Mouse (Mus musculus) MEL (cell line): ENCODE measurements around the gene 4933416C03Rik.

Source experiments
- CTCF ChIP-seq, 3 experiments: IDR thresholded peaks in 2 of 3; conservative IDR thresholded peaks in 1 of 3; 2 replicates each; pipeline ENCODE4 v1.5.1; 2011 to 2012; ENCODE audit warnings: low read length in 3 of 3, low read depth in 2 of 3, mild to moderate bottlenecking in 2 of 3, improper control_type of control experiment in 1 of 3, inconsistent platforms in 1 of 3, mixed read lengths in 1 of 3, moderate library complexity in 1 of 3; ENCODE audit not compliant: control insufficient read depth in 1 of 3, insufficient read depth in 1 of 3, poor library complexity in 1 of 3, severe bottlenecking in 1 of 3
- GABPA ChIP-seq: IDR thresholded peaks from 2 replicates; pipeline ENCODE4 v1.6.1; 2012; ENCODE audit warnings: low read depth, mild to moderate bottlenecking, inconsistent platforms, low read length, improper control_type of control experiment, moderate library complexity
- GATA1 ChIP-seq: IDR thresholded peaks from 2 replicates; pipeline ENCODE4 v1.6.1; 2011; ENCODE audit warnings: low read depth, low read length, improper control_type of control experiment
- HCFC1 ChIP-seq: IDR thresholded peaks from 2 replicates; pipeline ENCODE4 v1.6.1; 2012; ENCODE audit warnings: low read depth, mild to moderate bottlenecking, inconsistent platforms, low read length, improper control_type of control experiment, moderate library complexity
- MAFK ChIP-seq: IDR thresholded peaks from 2 replicates; pipeline ENCODE4 v1.6.1; 2011; ENCODE audit warnings: low read depth, mild to moderate bottlenecking, low read length, improper control_type of control experiment, borderline replicate concordance
- MAX ChIP-seq: IDR thresholded peaks from 2 replicates; pipeline ENCODE4 v1.6.1; 2011; ENCODE audit warnings: low read length, improper control_type of control experiment
- NRF1 ChIP-seq: IDR thresholded peaks from 2 replicates; pipeline ENCODE4 v1.6.1; 2014; ENCODE audit warnings: low read depth, mild to moderate bottlenecking, inconsistent platforms, low read length, improper control_type of control experiment, moderate library complexity; ENCODE audit not compliant: poor library complexity, insufficient read depth, severe bottlenecking
- POLR2A ChIP-seq, 2 experiments: IDR thresholded peaks; 2 replicates each; pipeline ENCODE4 v1.6.1; 2011 to 2012; ENCODE audit warnings: low read length in 2 of 2, mild to moderate bottlenecking in 2 of 2, control low read depth in 1 of 2, improper control_type of control experiment in 1 of 2, low read depth in 1 of 2, moderate library complexity in 1 of 2; ENCODE audit not compliant: control insufficient read depth in 1 of 2, insufficient read depth in 1 of 2, poor library complexity in 1 of 2
- RAD21 ChIP-seq: IDR thresholded peaks from 2 replicates; pipeline ENCODE4 v1.6.1; 2011; ENCODE audit warnings: mild to moderate bottlenecking, low read depth, low read length, improper control_type of control experiment
- SMC3 ChIP-seq: IDR thresholded peaks from 2 replicates; pipeline ENCODE4 v1.6.1; 2011; ENCODE audit warnings: low read depth, low read length, improper control_type of control experiment
- TAL1 ChIP-seq: IDR thresholded peaks from 2 replicates; pipeline ENCODE4 v1.6.1; 2012; ENCODE audit warnings: mild to moderate bottlenecking, inconsistent platforms, low read length, moderate library complexity, mixed read lengths
- TCF12 ChIP-seq: IDR thresholded peaks from 2 replicates; pipeline ENCODE4 v1.6.1; 2014; ENCODE audit warnings: low read depth, mild to moderate bottlenecking, inconsistent platforms, low read length, improper control_type of control experiment, moderate library complexity

GRCm38 (mm10) chr10:116083965-116084364, 29.8 kb downstream of the 4933416C03Rik start:
- TF ChIP-seq RAD21 (no peak), HCFC1 (no peak), TAL1 (no peak), CTCF (IDR thresholded peaks at IDR 0.05 in 2 of 3, conservative IDR thresholded peaks at IDR 0.05 in 1 of 3; ENCODE audit: control insufficient read depth in 1 of 3, insufficient read depth in 1 of 3, low read depth in 2 of 3, low read length in 3 of 3, poor library complexity in 1 of 3, severe bottlenecking in 1 of 3) (no peak; a peak in 1 of 6 replicates), MAFK (no peak), MAX (no peak), GABPA (no peak), SMC3 (no peak), NRF1 (no peak), TCF12 (no peak), GATA1 (no peak), POLR2A (IDR thresholded peaks at IDR 0.05; ENCODE audit: control insufficient read depth in 1 of 2, insufficient read depth in 1 of 2, low read depth in 1 of 2, low read length in 2 of 2, poor library complexity in 1 of 2) (no peak)
